Mouse (Mus musculus) stomach, postnatal 0 days (tissue): ENCODE results near the gene Endou. TPM values are rescaled to one million over a fixed set of nuclear protein-coding genes. Genes with fewer than 3 reads are reported as not detected.

ENCODE experiments used
- ATAC-seq: fragments of 200-750 bp; cut with Nextera tagmentation; 2 replicates; pipeline ENCODE4 v1.8.0; 2017; ENCODE audit not compliant: low FRiP score, low TSS enrichment
- DNase-seq: peaks from one replicate; pipeline ENCODE4 v3.0.0-alpha.2; 2016; ENCODE audit warnings: low spot score
- H3K27ac ChIP-seq: fragments of 300-500 bp; sonication (generic); replicated peaks from 2 replicates; pipeline ENCODE4 v1.5.1; 2014; ENCODE audit warnings: mild to moderate bottlenecking, control low read depth
- H3K27me3 ChIP-seq: fragments of 300-500 bp; sonication (generic); 2 replicates; pipeline ENCODE4 v1.6.1; 2014; ENCODE audit warnings: low read length; ENCODE audit not compliant: control insufficient read depth, insufficient read depth
- H3K36me3 ChIP-seq: fragments of 300-500 bp; sonication (generic); 2 replicates; pipeline ENCODE4 v1.6.1; 2014; ENCODE audit warnings: low read length, mixed read lengths; ENCODE audit not compliant: control insufficient read depth, insufficient read depth
- H3K4me1 ChIP-seq: fragments of 300-500 bp; sonication (generic); replicated peaks from 2 replicates; pipeline ENCODE4 v1.6.1; 2014; ENCODE audit warnings: antibody characterized with exemption; ENCODE audit not compliant: control insufficient read depth, insufficient read depth
- H3K4me2 ChIP-seq: fragments of 300-500 bp; sonication (generic); replicated peaks from 2 replicates; pipeline ENCODE4 v1.6.1; 2014; ENCODE audit warnings: low read depth, mild to moderate bottlenecking, control low read depth, moderate library complexity
- H3K4me3 ChIP-seq: fragments of 300-500 bp; sonication (generic); 2 replicates; pipeline ENCODE4 v1.5.1; 2014; ENCODE audit warnings: low read depth, low read length, control low read depth
- H3K9ac ChIP-seq: fragments of 300-500 bp; sonication (generic); 2 replicates; pipeline ENCODE4 v1.6.1; 2014; ENCODE audit warnings: mild to moderate bottlenecking, low read length, control low read depth, mixed read lengths
- H3K9me3 ChIP-seq: fragments of 300-500 bp; sonication (generic); 2 replicates; pipeline ENCODE4 v1.6.1; 2016; ENCODE audit warnings: low read length; ENCODE audit not compliant: control insufficient read depth
- CTCF ChIP-seq: IDR thresholded peaks from 2 replicates; pipeline ENCODE4 v1.5.1; 2016; ENCODE audit warnings: antibody characterized with exemption, low read depth, mild to moderate bottlenecking, moderate library complexity
- EP300 ChIP-seq: optimal IDR thresholded peaks from 2 replicates; pipeline ENCODE3; 2016; ENCODE audit warnings: antibody characterized with exemption
- WGBS: fragments of 180-500 bp; shearing (Covaris S2); extraction: QIAGEN DNeasy Blood & Tissue Kit; methylation state at CpG from one replicate; pipeline ENCODE4 v1.1.7; 2014; 5-methylcytosine and 5-hydroxymethylcytosine counted together
- polyA plus RNA-seq: library from polyadenylated mRNA; unstranded; fragments of >200 nt; fragmentation: Nextera tagmentation; extraction: Ambion mirVana; gene quantifications from 2 replicates; pipeline ENCODE4 v1.2.1, GENCODE M21; 2015

The Endou gene
- polyA plus RNA-seq, 1 experiment from 2014 or later, result 37.0 TPM

GRCm38 (mm10) chr15:97738923-97739322 lies 7.8 kb upstream of the Endou start:
- Histone ChIP-seq H3K4me1 (no peaks in the 10 kb centered on the region), H3K27me3 (no peaks in the 10 kb centered on the region), H3K36me3 (no peaks in the 10 kb centered on the region), H3K9me3 (no peaks in the 10 kb centered on the region), H3K4me3 (no peak overlapping the region), H3K4me2 (no peak overlapping the region), H3K27ac (no peak overlapping the region), H3K9ac (no peak overlapping the region)
- no peak for ATAC-seq
- 70% methylated on average over 7 of the region's 7 CpGs for WGBS
- DNase-seq, result no peak
- TF ChIP-seq EP300 (no peak), CTCF (no peak)

GRCm38 (mm10) chr15:97731988-97732387 lies 849 bp upstream of the Endou start:
- H3K27me3 ChIP-seq, result no peaks in the 10 kb centered on the region
- no peak for ATAC-seq
- WGBS, result 86% methylated on average over 11 of the region's 11 CpGs

GRCm38 (mm10) chr15:97730365-97730764 lies 774 bp downstream of the Endou start:
- no peak overlapping the region for H3K9ac ChIP-seq
- H3K27ac ChIP-seq, result no peak overlapping the region
- no peak overlapping the region for H3K4me3 ChIP-seq
- no peaks in the 10 kb centered on the region for H3K4me1 ChIP-seq
- H3K27me3 ChIP-seq, result no peaks in the 10 kb centered on the region
- WGBS, result 35% methylated on average over 6 of the region's 6 CpGs
- TF ChIP-seq EP300 (no peak), CTCF (no peak)
- ATAC-seq (no peak), DNase-seq (no peak)
- H3K4me2 ChIP-seq, result no peak overlapping the region; the same call in 1 of the 2 replicates
- H3K9me3 ChIP-seq, result no peaks in the 10 kb centered on the region
- H3K36me3 ChIP-seq, result no peaks in the 10 kb centered on the region

More at GRCm38 (mm10) chr15:97731988-97732387, 849 bp upstream of the Endou start:
- Histone ChIP-seq H3K4me3 (no peak overlapping the region), H3K9me3 (no peaks in the 10 kb centered on the region), H3K4me2 (no peak overlapping the region), H3K4me1 (no peaks in the 10 kb centered on the region), H3K36me3 (no peaks in the 10 kb centered on the region), H3K27ac (no peak overlapping the region), H3K9ac (no peak overlapping the region)
- DNase-seq, result no peak
- no peak for TF ChIP-seq CTCF
- no peak for TF ChIP-seq EP300

GRCm38 (mm10) chr15:97728804-97729203 lies 2.3 kb downstream of the Endou start:
- Histone ChIP-seq H3K36me3 (no peaks in the 10 kb centered on the region), H3K9ac (no peak overlapping the region), H3K9me3 (no peaks in the 10 kb centered on the region), H3K4me2 (no peak overlapping the region), H3K27ac (no peak overlapping the region), H3K27me3 (no peaks in the 10 kb centered on the region), H3K4me3 (no peak overlapping the region), H3K4me1 (no peaks in the 10 kb centered on the region)
- no peak for DNase-seq
- TF ChIP-seq EP300, result no peak
- no peak for TF ChIP-seq CTCF
- ATAC-seq, result no peak
- 58% methylated on average over 7 of the region's 7 CpGs for WGBS

GRCm38 (mm10) chr15:97728394-97728793 lies 2.7 kb downstream of the Endou start:
- no peaks in the 10 kb centered on the region for H3K4me1 ChIP-seq
- 70% methylated on average over 11 of the region's 11 CpGs for WGBS
- H3K4me3 ChIP-seq, result no peak overlapping the region
- no peaks in the 10 kb centered on the region for H3K27me3 ChIP-seq
- no peaks in the 10 kb centered on the region for H3K9me3 ChIP-seq
- TF ChIP-seq EP300 (no peak), CTCF (no peak)
- ATAC-seq (no peak), DNase-seq (no peak)
- no peak overlapping the region for H3K27ac ChIP-seq
- H3K4me2 ChIP-seq, result no peak overlapping the region
- no peaks in the 10 kb centered on the region for H3K36me3 ChIP-seq
- H3K9ac ChIP-seq, result no peak overlapping the region

- no peak for ATAC-seq
- Histone ChIP-seq H3K4me3 (no peak overlapping the region), H3K9ac (no peak overlapping the region), H3K4me2 (no peak overlapping the region), H3K4me1 (no peaks in the 10 kb centered on the region), H3K27ac (no peak overlapping the region), H3K27me3 (no peaks in the 10 kb centered on the region), H3K36me3 (no peaks in the 10 kb centered on the region), H3K9me3 (no peaks in the 10 kb centered on the region)
- no peak for DNase-seq
- TF ChIP-seq EP300 (no peak), CTCF (no peak)
- WGBS, result 71% methylated on average over 5 of the region's 5 CpGs
Observed at GRCm38 (mm10) chr15:97727520-97727919, 3.6 kb downstream of the Endou start.
